Mouse (Mus musculus): ENCODE results near the gene Tm7sf2.

DNA sequence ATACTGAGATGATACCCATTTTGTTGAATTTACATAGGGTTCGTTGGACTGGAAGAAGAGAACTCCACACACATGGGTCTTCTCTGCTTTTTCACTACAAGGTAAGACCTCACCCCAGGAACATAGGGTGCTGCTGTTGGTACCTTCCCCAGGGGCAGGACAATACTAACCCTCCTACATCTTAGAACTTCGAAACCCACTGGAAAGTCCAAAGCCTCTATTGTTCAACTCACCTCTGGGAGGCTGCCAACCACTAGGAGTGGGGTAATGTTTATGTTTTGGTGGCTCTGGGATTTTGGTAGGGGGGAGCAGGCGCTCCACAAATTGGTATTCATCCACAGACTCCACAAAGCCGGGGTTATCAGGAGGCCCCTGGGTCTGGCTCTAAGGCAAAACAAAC, 11.5 kb downstream of the Tm7sf2 start:
- TF ChIP-seq POLR2A (IDR thresholded peaks at IDR 0.05; ENCODE audit: control insufficient read depth in 1 of 2, insufficient read depth in 1 of 2, low read depth in 1 of 2, low read length in 2 of 2, poor library complexity in 1 of 2) (no peak; a peak in 1 of 4 replicates), CTCF (IDR thresholded peaks at IDR 0.05 in 2 of 3, conservative IDR thresholded peaks at IDR 0.05 in 1 of 3; ENCODE audit: control insufficient read depth in 1 of 3, insufficient read depth in 1 of 3, low read depth in 2 of 3, low read length in 3 of 3, poor library complexity in 1 of 3, severe bottlenecking in 1 of 3) (no peak), MAZ (IDR thresholded peaks at IDR 0.05; ENCODE audit: low read depth, low read length) (no peak), MAFK (IDR thresholded peaks at IDR 0.05; ENCODE audit: borderline replicate concordance, low read depth, low read length) (no peak), CHD2 (IDR thresholded peaks at IDR 0.05; ENCODE audit: low read length) (no peak), GATA1 (IDR thresholded peaks at IDR 0.05; ENCODE audit: low read depth, low read length) (no peak), E2F4 (IDR thresholded peaks at IDR 0.05; ENCODE audit: borderline replicate concordance, low read depth, low read length) (no peak), EP300 (IDR thresholded peaks at IDR 0.05; ENCODE audit: low read depth in 1 of 2, low read length in 2 of 2) (no peak), JUND (IDR thresholded peaks at IDR 0.05; ENCODE audit: low read depth, low read length) (no peak)

All from MEL (cell line).